Mouse (Mus musculus): ENCODE measurements around the gene Adam12. TPM values are rescaled to one million over a fixed set of nuclear protein-coding genes. Genes with fewer than 3 reads are reported as not detected.
A peak's percentile ranks its signal among the peaks of the same experiment; 100 is the strongest.

Gene Adam12
- polyA plus RNA-seq, 1 experiment from 2014 or later = 3.2 TPM

DNA sequence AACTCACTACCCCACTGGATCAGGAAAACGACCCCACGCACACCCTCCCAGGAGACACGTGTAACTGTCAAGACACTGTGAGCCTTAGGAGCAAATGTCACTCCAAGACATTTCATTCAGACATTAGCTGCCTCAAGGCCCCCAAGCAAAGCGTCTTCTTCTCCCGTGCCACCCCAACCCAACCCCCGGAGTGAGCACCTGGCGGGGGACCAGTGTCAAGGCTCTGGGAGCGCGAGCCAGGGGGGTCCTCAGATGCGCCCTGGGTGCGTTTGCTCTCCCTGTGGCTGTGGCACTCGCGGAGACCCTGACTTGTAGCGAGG is 7.6 kb downstream of the Adam12 start:
- peaks cover 14% of the 10 kb centered on the region for H3K27me3 ChIP-seq (replicated peaks)
- WGBS = under 1% methylated on average over 14 of the region's 14 CpGs
- no peaks in the 10 kb centered on the region for H3K9me3 ChIP-seq
- ATAC-seq (ENCODE audit: extremely low read depth, insufficient number of reproducible peaks, low FRiP score, low TSS enrichment) = 0 out of 2 replicates have a peak, but pooled peaks have one; percentile 5
- H3K4me1 ChIP-seq = peaks cover 25% of the 10 kb centered on the region
- peak overlapping the region; percentile 99 for H3K4me2 ChIP-seq
- peak overlapping the region; percentile 71 for H3K27ac ChIP-seq (replicated peaks)
- H3K36me3 ChIP-seq = no peaks in the 10 kb centered on the region
- peak overlapping the region; percentile 75 for H3K4me3 ChIP-seq
- peak overlapping the region; percentile 85 for H3K9ac ChIP-seq

DNA sequence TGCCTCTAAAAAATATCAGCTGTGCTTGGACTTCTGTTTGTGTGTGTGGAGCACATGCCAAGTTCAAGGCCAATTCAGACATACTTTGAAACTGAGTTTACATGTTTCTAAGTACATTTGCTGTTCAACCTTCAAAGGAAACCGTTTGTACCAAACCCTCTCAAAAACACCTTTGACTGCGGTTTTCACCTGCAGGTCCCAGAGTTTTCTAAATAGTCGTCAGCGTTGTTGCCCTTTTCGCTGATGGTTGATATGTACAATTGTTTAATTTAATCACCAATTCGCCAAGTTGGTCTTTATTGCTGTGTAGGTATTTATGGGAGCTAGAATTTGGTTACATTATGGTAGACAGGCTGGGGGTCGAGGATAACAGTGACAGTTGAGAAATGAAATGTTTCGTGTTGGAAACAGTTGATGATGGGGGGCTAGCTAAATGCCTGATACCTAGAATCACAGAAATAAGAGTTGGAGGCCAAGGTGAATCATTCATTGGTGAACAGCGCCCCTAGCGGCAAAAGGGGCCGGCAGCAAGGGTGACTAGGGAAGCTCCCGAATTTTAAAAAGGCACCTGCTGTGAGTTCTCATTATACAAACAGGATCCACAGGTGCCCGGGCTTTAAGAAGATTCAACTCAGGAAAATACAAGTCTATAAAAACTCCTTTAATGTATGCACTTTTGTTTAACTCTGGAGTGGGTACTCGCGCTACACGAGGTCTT is 8.3 kb downstream of the Adam12 start:
- H3K27me3 ChIP-seq (replicated peaks) = peaks cover 14% of the 10 kb centered on the region
- 22% methylated on average over 16 of the region's 16 CpGs for WGBS
- H3K4me3 ChIP-seq = peak overlapping the region; percentile 75
- no peak for ATAC-seq (ENCODE audit: extremely low read depth, insufficient number of reproducible peaks, low FRiP score, low TSS enrichment)
- peak overlapping the region; percentile 85 for H3K9ac ChIP-seq
- H3K36me3 ChIP-seq = no peaks in the 10 kb centered on the region
- no peaks in the 10 kb centered on the region for H3K9me3 ChIP-seq
- H3K4me2 ChIP-seq = peak overlapping the region; percentile 99
- no peak overlapping the region; the same call in 1 of the 2 replicates for H3K27ac ChIP-seq (replicated peaks)
- peaks cover 23% of the 10 kb centered on the region for H3K4me1 ChIP-seq

DNA sequence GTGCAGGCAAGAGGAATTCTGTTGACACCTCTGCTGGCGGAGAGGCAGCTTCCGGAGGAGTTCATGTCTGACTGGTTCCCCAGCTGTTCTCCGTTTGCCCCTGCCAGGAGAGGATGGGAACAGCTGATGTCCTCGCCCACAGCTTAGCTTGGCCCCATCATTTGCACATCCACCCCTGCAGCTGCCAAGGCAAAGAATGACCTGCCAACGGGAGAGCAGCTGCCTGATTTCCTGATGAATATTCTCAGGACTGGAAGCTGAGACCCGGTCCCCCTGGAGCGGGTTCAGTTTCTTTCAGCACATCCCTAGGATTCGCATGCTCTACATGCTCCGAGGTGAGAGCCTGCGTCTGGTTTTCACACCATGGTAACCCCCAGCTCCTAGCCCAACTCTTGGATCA is 24.0 kb downstream of the Adam12 start:
- no peak overlapping the region for H3K9ac ChIP-seq
- no peaks in the 10 kb centered on the region for H3K9me3 ChIP-seq
- no peak overlapping the region for H3K4me2 ChIP-seq
- no peaks in the 10 kb centered on the region for H3K27me3 ChIP-seq (replicated peaks)
- WGBS = 60% methylated on average over 10 of the region's 10 CpGs
- H3K4me1 ChIP-seq = peaks cover 12% of the 10 kb centered on the region
- no peaks in the 10 kb centered on the region for H3K36me3 ChIP-seq
- ATAC-seq (ENCODE audit: extremely low read depth, insufficient number of reproducible peaks, low FRiP score, low TSS enrichment) = no peak
- H3K27ac ChIP-seq (replicated peaks) = no peak overlapping the region
- H3K4me3 ChIP-seq = no peak overlapping the region

DNA sequence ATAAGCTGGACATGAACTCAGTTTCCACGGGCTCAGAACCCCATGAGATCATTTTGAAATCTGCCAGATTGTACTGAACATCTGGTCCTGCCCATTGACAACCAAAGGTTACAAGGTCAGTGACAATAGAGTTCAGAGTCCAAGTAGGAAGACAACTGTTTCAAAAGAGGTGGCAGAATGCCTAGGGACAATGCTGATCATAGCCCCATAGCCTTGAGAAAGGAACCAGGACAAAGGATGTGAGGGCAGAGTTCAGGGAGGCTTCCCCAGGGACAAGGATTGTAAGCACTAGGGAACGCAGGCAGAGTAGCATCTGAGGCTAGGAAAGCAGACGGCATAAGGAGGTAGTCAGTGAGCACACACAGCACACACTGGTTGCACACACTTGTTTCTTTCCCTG is 38.9 kb downstream of the Adam12 start:
- Histone ChIP-seq H3K4me3 (no peak overlapping the region), H3K36me3 (no peaks in the 10 kb centered on the region), H3K4me2 (no peak overlapping the region), H3K9me3 (no peaks in the 10 kb centered on the region), H3K9ac (no peak overlapping the region), H3K4me1 (peaks cover 18% of the 10 kb centered on the region), H3K27ac (replicated peaks) (no peak overlapping the region), H3K27me3 (replicated peaks) (no peaks in the 10 kb centered on the region)
- 72% methylated on average over 3 of the region's 3 CpGs for WGBS
- ATAC-seq (ENCODE audit: extremely low read depth, insufficient number of reproducible peaks, low FRiP score, low TSS enrichment) = no peak

DNA sequence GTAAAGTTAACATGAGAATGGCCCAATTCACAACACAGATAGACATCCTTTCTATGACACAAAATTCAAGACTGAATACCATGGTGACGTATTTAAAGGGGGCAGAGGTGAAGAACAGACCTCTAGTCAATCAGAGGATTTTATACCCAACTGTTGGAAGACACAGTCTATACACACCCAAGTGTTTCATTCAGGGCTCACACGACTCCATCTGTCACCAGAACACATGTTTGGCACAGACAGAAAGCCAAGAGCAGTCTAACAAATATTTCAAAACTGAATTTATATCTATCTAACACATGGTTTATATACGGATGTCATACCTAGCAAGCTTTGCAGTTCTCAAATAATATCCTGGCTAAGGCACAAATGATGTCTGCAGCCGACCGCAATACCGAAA is 41.8 kb downstream of the Adam12 start:
- Histone ChIP-seq H3K36me3 (0 out of 2 replicates have a peak, but pooled peaks cover 1% of the 10 kb centered on the region), H3K27ac (replicated peaks) (no peak overlapping the region), H3K4me3 (no peak overlapping the region), H3K27me3 (replicated peaks) (no peaks in the 10 kb centered on the region), H3K9me3 (no peaks in the 10 kb centered on the region), H3K9ac (no peak overlapping the region), H3K4me1 (peaks cover 18% of the 10 kb centered on the region), H3K4me2 (no peak overlapping the region)
- no peak for ATAC-seq (ENCODE audit: extremely low read depth, insufficient number of reproducible peaks, low FRiP score, low TSS enrichment)
- WGBS = 77% methylated on average over 6 of the region's 6 CpGs

DNA sequence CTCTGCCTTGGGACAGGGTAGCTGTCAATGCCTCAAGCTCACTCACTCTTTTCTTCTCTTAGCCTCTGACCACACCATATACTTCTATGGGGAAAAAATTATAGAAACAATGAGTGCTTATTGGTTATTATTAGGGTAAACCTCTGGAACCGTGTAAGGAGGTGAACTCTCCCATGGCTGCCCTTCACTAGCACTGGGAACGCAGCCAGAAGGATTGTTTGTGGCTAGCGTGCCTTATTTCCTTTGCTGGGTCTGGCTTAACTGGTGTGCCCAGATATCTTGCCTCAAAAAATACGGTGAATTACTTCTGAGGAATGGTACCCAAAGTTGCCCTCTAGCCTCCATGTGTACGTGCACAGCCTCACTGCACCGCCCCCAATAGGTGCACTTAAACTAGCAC is 43.4 kb downstream of the Adam12 start:
- no peaks in the 10 kb centered on the region for H3K27me3 ChIP-seq (replicated peaks)
- H3K27ac ChIP-seq (replicated peaks) = no peak overlapping the region
- no peak overlapping the region for H3K4me3 ChIP-seq
- no peaks in the 10 kb centered on the region for H3K9me3 ChIP-seq
- WGBS = 60% methylated on average over 6 of the region's 6 CpGs
- ATAC-seq (ENCODE audit: extremely low read depth, insufficient number of reproducible peaks, low FRiP score, low TSS enrichment) = no peak
- peaks cover 18% of the 10 kb centered on the region for H3K4me1 ChIP-seq
- no peak overlapping the region for H3K9ac ChIP-seq
- H3K4me2 ChIP-seq = no peak overlapping the region
- H3K36me3 ChIP-seq = peaks cover 5% of the 10 kb centered on the region; the same call in 1 of the 2 replicates

DNA sequence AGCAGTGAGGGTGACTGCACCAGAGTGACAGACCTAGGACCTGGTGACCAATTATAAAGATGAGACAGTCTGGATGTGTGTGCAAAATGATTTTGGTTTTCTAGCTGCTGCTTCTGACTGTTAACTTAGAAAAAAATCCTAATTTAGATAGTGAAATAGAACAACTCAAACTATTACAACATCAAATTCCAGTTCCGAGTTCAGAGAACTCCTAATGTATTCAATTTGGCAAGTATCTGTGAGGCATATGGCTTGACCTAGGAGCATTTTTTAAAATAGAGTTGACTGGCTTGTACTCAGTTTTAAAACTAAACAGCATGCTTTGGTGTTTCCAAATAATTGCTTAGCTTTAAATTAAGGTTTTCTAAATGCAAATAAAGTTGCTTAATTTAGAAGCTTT is 44.0 kb downstream of the Adam12 start:
- peaks cover 18% of the 10 kb centered on the region for H3K4me1 ChIP-seq
- WGBS = 67% methylated on average over 1 of the region's 1 CpGs
- H3K4me3 ChIP-seq = no peak overlapping the region
- H3K36me3 ChIP-seq = peaks cover 5% of the 10 kb centered on the region; the same call in 1 of the 2 replicates
- H3K27ac ChIP-seq (replicated peaks) = no peak overlapping the region
- ATAC-seq (ENCODE audit: extremely low read depth, insufficient number of reproducible peaks, low FRiP score, low TSS enrichment) = no peak
- no peak overlapping the region for H3K9ac ChIP-seq
- no peaks in the 10 kb centered on the region for H3K9me3 ChIP-seq
- no peak overlapping the region for H3K4me2 ChIP-seq
- no peaks in the 10 kb centered on the region for H3K27me3 ChIP-seq (replicated peaks)

DNA sequence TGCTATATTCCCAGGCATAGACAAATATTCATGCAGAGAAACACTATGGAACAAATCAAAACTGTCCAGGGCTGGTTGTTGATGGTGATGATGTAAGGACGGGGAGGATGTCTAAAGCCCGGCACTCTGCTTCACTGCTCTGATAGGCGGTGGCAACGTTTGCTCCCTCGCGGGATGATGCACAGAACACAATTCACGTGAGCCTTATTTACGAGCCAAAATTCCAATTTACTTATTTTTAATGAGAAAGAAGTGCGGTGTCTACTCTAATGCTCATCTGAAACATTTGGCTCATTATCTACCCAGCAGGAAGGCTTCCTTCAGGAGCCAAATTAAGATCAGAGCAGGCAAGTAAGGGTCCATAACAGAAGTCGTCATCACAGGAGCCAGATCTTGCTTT is 45.4 kb downstream of the Adam12 start:
- Histone ChIP-seq H3K9ac (no peak overlapping the region), H3K4me1 (peaks cover 18% of the 10 kb centered on the region), H3K27me3 (replicated peaks) (no peaks in the 10 kb centered on the region), H3K4me3 (no peak overlapping the region), H3K4me2 (no peak overlapping the region), H3K36me3 (peaks cover 5% of the 10 kb centered on the region; the same call in 1 of the 2 replicates), H3K9me3 (no peaks in the 10 kb centered on the region), H3K27ac (replicated peaks) (no peak overlapping the region)
- WGBS = 83% methylated on average over 10 of the region's 10 CpGs
- ATAC-seq (ENCODE audit: extremely low read depth, insufficient number of reproducible peaks, low FRiP score, low TSS enrichment) = no peak

DNA sequence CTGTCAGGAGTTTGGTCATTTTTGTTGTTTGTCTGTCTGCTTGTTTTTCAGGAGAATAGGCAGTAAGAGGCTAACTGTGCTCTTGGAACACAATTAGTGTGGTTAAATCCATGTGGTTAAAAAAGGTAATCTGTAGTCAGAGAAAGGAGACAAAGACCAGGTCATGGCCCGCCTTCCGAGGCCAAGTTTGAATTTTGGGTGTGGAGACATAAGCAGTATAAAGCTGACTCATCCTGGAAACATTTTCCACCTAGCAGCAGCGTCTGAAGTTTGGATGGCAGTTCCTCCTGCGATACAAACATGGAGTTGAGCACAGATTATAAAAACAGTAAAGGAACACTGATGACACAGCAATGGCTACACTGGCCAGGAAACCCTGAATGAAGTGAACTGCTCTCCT is 46.2 kb downstream of the Adam12 start:
- Histone ChIP-seq H3K9ac (no peak overlapping the region), H3K4me3 (no peak overlapping the region), H3K36me3 (peaks cover 5% of the 10 kb centered on the region; the same call in 1 of the 2 replicates), H3K4me1 (peaks cover 18% of the 10 kb centered on the region), H3K4me2 (no peak overlapping the region), H3K27me3 (replicated peaks) (no peaks in the 10 kb centered on the region), H3K9me3 (no peaks in the 10 kb centered on the region), H3K27ac (replicated peaks) (no peak overlapping the region)
- no peak for ATAC-seq (ENCODE audit: extremely low read depth, insufficient number of reproducible peaks, low FRiP score, low TSS enrichment)
- WGBS = 74% methylated on average over 4 of the region's 4 CpGs

DNA sequence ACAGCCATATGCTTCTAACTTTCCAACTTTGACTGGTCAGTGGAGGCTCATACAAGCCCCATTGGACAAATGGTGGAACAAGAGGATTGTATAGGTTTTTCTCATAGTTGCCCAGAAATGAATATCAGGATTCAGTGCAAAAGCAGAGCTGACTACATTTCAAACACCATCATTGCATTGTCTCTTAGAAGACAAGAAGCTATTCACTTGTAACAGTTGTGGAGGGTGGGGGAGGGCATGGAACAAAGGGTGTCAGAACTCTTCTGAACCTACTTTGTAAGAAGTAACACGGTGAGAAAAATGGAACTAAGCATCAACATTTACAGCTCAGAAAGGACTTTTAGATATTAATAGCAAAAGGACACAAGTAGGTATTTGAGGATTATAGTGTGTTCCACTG is 50.2 kb downstream of the Adam12 start:
- Histone ChIP-seq H3K36me3 (peaks cover 5% of the 10 kb centered on the region; the same call in 1 of the 2 replicates), H3K27me3 (replicated peaks) (no peaks in the 10 kb centered on the region), H3K4me2 (no peak overlapping the region), H3K9ac (no peak overlapping the region), H3K4me3 (no peak overlapping the region), H3K9me3 (no peaks in the 10 kb centered on the region), H3K27ac (replicated peaks) (no peak overlapping the region), H3K4me1 (no peaks in the 10 kb centered on the region)
- WGBS = 68% methylated on average over 1 of the region's 1 CpGs
- no peak for ATAC-seq (ENCODE audit: extremely low read depth, insufficient number of reproducible peaks, low FRiP score, low TSS enrichment)

DNA sequence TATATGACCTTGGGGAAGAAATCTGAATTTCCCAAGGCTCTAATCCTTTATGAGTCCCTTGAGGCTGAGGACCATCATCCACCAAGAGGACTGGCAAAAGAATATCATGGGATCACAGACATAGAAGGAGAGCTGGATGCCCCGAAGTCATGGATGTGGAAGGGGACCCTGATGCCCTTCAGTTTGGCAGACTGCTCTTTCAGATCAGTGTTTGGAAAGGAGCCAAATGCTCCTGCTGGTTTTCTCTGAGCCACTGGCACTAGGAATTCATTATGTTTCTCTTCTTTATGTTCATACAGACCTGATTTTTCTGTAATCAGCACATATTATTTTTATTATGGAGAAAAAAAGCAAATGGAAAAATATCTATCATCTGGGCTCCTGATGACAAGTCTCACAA is 50.9 kb downstream of the Adam12 start:
- H3K36me3 ChIP-seq = peaks cover 5% of the 10 kb centered on the region; the same call in 1 of the 2 replicates
- no peak overlapping the region for H3K4me2 ChIP-seq
- H3K9me3 ChIP-seq = no peaks in the 10 kb centered on the region
- no peak overlapping the region for H3K4me3 ChIP-seq
- no peak overlapping the region for H3K27ac ChIP-seq (replicated peaks)
- H3K4me1 ChIP-seq = no peaks in the 10 kb centered on the region
- no peak for ATAC-seq (ENCODE audit: extremely low read depth, insufficient number of reproducible peaks, low FRiP score, low TSS enrichment)
- no peak overlapping the region for H3K9ac ChIP-seq
- no peaks in the 10 kb centered on the region for H3K27me3 ChIP-seq (replicated peaks)
- 64% methylated on average over 1 of the region's 1 CpGs for WGBS

DNA sequence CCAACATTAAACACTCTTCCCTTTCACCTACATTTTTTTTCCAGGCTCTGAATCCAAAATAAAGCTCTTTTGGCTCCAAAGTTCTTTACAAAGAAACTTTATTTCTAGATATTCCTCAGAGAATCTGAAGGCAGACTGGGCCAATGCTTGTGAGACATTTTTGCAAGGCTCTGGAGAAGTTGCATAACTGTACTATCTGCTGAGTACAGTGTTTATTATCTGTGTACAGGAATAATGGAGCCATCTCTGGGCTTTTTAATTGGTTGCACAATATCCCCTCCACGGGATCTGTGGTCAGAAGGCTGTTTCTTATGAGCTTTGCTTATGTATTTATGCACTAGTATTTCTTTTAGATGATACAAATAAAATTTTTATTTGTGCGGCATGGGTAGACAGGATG is 54.9 kb downstream of the Adam12 start:
- no peaks in the 10 kb centered on the region for H3K36me3 ChIP-seq
- H3K4me3 ChIP-seq = no peak overlapping the region
- H3K4me2 ChIP-seq = no peak overlapping the region
- no peaks in the 10 kb centered on the region for H3K9me3 ChIP-seq
- H3K27ac ChIP-seq (replicated peaks) = no peak overlapping the region
- no peak overlapping the region for H3K9ac ChIP-seq
- no peak for ATAC-seq (ENCODE audit: extremely low read depth, insufficient number of reproducible peaks, low FRiP score, low TSS enrichment)
- no peaks in the 10 kb centered on the region for H3K4me1 ChIP-seq
- no peaks in the 10 kb centered on the region for H3K27me3 ChIP-seq (replicated peaks)
- WGBS = 76% methylated on average over 2 of the region's 2 CpGs
